Mouse (Mus musculus) C2C12 (cell line): ENCODE data around the gene Pkmyt1.

Experiments
- CTCF ChIP-seq: IDR thresholded peaks from one replicate; pipeline ENCODE4 v1.5.1; 2011; ENCODE audit not compliant: control insufficient read depth, insufficient read depth, insufficient read length
- MAX ChIP-seq: IDR thresholded peaks from one replicate; pipeline ENCODE4 v1.6.1; 2011; ENCODE audit warnings: mild to moderate bottlenecking, control low read depth
- MYOG ChIP-seq: IDR thresholded peaks from one replicate; pipeline ENCODE4 v1.6.1; 2011; ENCODE audit not compliant: control insufficient read depth, insufficient read length; ENCODE audit errors: extremely low read depth
- USF1 ChIP-seq: IDR thresholded peaks from one replicate; pipeline ENCODE4 v1.6.1; 2011; ENCODE audit warnings: low read depth, mild to moderate bottlenecking, control low read depth, moderate library complexity

DNA sequence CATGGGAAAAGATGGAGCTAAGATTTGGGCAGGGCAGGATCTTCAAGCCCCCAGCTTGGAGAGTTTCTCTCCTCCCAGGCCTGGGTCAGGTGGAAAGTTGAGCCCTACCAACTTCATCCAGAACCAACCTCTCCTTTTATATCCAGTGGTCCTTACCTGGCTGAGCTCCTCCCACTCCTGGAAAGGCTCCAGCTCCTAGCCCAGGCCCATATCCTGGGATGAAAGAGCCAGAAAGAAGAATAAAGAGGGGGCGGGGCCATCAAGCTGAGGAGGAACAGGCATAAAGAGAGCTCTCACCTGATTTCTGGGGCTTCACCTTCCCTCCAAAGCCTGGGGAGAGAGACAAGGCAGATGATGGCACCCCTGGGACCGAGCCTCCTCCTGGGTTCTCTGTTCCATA lies 9.1 kb upstream of the Pkmyt1 start:
- no peak for TF ChIP-seq CTCF
- no peak for TF ChIP-seq MAX
- TF ChIP-seq USF1 = no peak
- no peak for TF ChIP-seq MYOG
